Mouse (Mus musculus) heart, postnatal 14 days (tissue): ENCODE data around the gene Dlst. TPM values are rescaled to one million over a fixed set of nuclear protein-coding genes. Genes with fewer than 3 reads are reported as not detected.
"Not testable (repeated sequence)": the region's sequence is repeated elsewhere in the genome, so short reads cannot be mapped to it uniquely, and the experiment has no call there.

Experiments
- DNase-seq, 2 experiments: peaks; one replicate each; pipeline ENCODE4 v3.0.0; 2021 to 2022
- intact Hi-C: fragments of 180-260 bp; cut with DNase I; formaldehyde crosslinking; loops from one replicate; pipeline ENCODE4 v1.15.1; 2025
- total RNA-seq, 2 experiments: library from RNA; stranded (reverse); gene quantifications; 2 replicates each; pipeline ENCODE4 v1.2.3; 2021

Gene Dlst
- total RNA-seq, 2 experiments from 2014 or later = 713 to 718 TPM

- intact Hi-C loops = no loop called here
- no peak for DNase-seq
Observed at GRCm38 (mm10) chr12:85112550-85113251, 2.1 kb downstream of the Dlst start.

GRCm38 (mm10) chr12:85113337-85113736 is 2.7 kb downstream of the Dlst start:
- no peak for DNase-seq
- intact Hi-C loops = no loop called here

- intact Hi-C loops = no loop called here
- DNase-seq = no peak
Observed at GRCm38 (mm10) chr12:85113917-85114316, 3.3 kb downstream of the Dlst start.

GRCm38 (mm10) chr12:85115678-85116077 is 5.0 kb downstream of the Dlst start:
- DNase-seq = no peak
- intact Hi-C loops = no loop called here

- intact Hi-C loops = no loop called here
- no peak for DNase-seq
Observed at GRCm38 (mm10) chr12:85121806-85122459, 11.3 kb downstream of the Dlst start.

- intact Hi-C loops = no loop called here
- no peak for DNase-seq
Observed at GRCm38 (mm10) chr12:85123108-85123530, 12.5 kb downstream of the Dlst start.

GRCm38 (mm10) chr12:85123645-85124044 is 13.0 kb downstream of the Dlst start:
- DNase-seq = no peak
- intact Hi-C loops = no loop called here

GRCm38 (mm10) chr12:85124751-85125150 is 14.1 kb downstream of the Dlst start:
- intact Hi-C loops = no loop called here
- DNase-seq = no peak

- intact Hi-C loops = no loop called here
- no peak for DNase-seq
Observed at GRCm38 (mm10) chr12:85126986-85127603, 16.5 kb downstream of the Dlst start.

- intact Hi-C loops = no loop called here
- no peak for DNase-seq
Observed at GRCm38 (mm10) chr12:85129426-85129978, 18.9 kb downstream of the Dlst start.

GRCm38 (mm10) chr12:85131361-85131760 is 20.7 kb downstream of the Dlst start:
- intact Hi-C loops = loop anchor here (10.0 kb wide), 1 partner anchor 353 kb away; no protein-coding TSS in a partner anchor
- no peak for DNase-seq

GRCm38 (mm10) chr12:85134043-85134794 is 23.6 kb downstream of the Dlst start:
- intact Hi-C loops = loop anchor here (10.0 kb wide), 1 partner anchor 351 kb away; no protein-coding TSS in a partner anchor
- no peak for DNase-seq

- peak in 1 of 2 experiments; percentile 37 for DNase-seq
- intact Hi-C loops = loop anchor here (10.0 kb wide), 1 partner anchor 349 kb away; no protein-coding TSS in a partner anchor
Observed at GRCm38 (mm10) chr12:85135513-85136470, 25.2 kb downstream of the Dlst start.

- intact Hi-C loops = loop anchor here (10.0 kb wide), 1 partner anchor 348 kb away; no protein-coding TSS in a partner anchor
- no peak for DNase-seq
Observed at GRCm38 (mm10) chr12:85136627-85137026, 26.0 kb downstream of the Dlst start.

- intact Hi-C loops = loop anchor here (5.0 kb wide), 1 partner anchor 147 kb away; the partner anchor contains the start of genes Acyp1 and Zc2hc1c
- no peak for DNase-seq
Observed at GRCm38 (mm10) chr12:85140036-85140701, 29.5 kb downstream of the Dlst start.

GRCm38 (mm10) chr12:85141096-85141495 is 30.5 kb downstream of the Dlst start:
- intact Hi-C loops = loop anchor here (5.0 kb wide), 1 partner anchor 146 kb away; the partner anchor contains the start of genes Acyp1 and Zc2hc1c
- DNase-seq = no peak

- DNase-seq = peak; percentile 87 to 95
- intact Hi-C loops = loop anchor here (1.0 to 5.0 kb wide), 3 partner anchors 26 to 162 kb away; partner anchors contain the start of genes Acyp1 and Zc2hc1c
Observed at GRCm38 (mm10) chr12:85142803-85143202, 32.2 kb downstream of the Dlst start.

GRCm38 (mm10) chr12:85144276-85144675 is 33.6 kb downstream of the Dlst start:
- intact Hi-C loops = loop anchor here (5.0 kb wide), 1 partner anchor 143 kb away; the partner anchor contains the start of genes Acyp1 and Zc2hc1c
- not testable (repeated sequence) for DNase-seq
